Mouse (Mus musculus): Measurements from ENCODE around the gene Cenps.

DNA sequence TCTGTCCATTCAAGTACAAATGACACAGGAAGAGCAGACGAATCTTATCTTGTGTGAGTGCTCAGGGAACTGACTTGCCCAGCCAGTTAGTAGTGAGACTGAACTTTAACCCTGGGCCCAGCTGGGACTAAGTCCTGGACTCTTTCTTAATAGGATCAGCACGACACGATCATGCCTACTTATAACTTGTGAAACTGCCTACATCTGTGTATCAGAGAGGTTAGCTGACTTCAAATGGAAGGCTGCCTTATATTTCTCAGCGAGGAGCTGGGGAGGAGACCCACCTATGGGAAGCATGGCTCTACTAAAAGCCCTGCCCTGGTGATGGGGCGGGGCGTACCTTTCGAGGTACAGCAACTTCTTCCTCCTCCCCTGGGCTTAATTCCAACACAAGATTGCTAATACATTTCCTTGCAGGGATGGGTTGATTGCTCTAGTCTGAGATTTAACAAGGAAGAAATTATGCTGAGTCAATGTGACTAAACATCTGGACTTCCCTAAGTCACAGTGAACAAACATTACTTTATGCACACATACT, 33.0 kb upstream of the Cenps start:
- TF ChIP-seq POU5F1 (IDR thresholded peaks at IDR 0.05; ENCODE audit: borderline replicate concordance, low read length) = no peak
- no peak for TF ChIP-seq CTCF (conservative IDR thresholded peaks at IDR 0.05; ENCODE audit: low read length)
- TF ChIP-seq NANOG (IDR thresholded peaks at IDR 0.05; ENCODE audit: borderline replicate concordance, low read length) = no peak

All from E14TG2a.4 (cell line).